Mouse (Mus musculus): ENCODE data around the gene Gale. TPM values are rescaled to one million over a fixed set of nuclear protein-coding genes. Genes with fewer than 3 reads are reported as not detected.

Gene Gale
- polyA plus RNA-seq, 1 experiment from 2014 or later, result 166 TPM

DNA sequence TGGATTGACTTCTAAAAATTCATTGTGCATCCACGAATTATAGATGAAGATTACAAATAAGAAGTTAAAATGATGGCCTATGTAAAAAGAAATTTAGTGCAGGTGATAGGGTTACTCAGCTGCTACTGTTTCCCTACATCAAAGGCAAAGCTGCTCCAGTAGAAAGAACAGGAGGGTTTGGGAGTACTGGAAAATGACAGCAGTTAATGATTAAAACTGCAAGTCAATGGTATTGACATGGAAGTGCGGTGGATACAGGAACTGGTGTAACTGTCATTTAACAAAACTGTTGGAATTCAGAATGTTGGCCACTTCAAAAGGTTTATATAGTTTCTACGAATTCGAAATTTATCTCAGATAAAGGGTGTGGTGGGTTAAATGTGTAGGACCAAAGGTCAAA is 31.6 kb downstream of the Gale start:
- no peak overlapping the region for H3K27ac ChIP-seq (replicated peaks)
- no peaks in the 10 kb centered on the region for H3K36me3 ChIP-seq (ENCODE audit: control insufficient read depth, insufficient read depth, low read length)
- ATAC-seq (ENCODE audit: low FRiP score, low TSS enrichment) (no peak), DNase-seq (ENCODE audit: low spot score) (no peak)
- H3K9ac ChIP-seq (ENCODE audit: low read length), result no peak overlapping the region
- H3K9me3 ChIP-seq (ENCODE audit: control insufficient read depth, low read length), result no peaks in the 10 kb centered on the region
- TF ChIP-seq EP300 (optimal IDR thresholded peaks at IDR 0.05), result no peak
- no peak for TF ChIP-seq CTCF (IDR thresholded peaks at IDR 0.05; ENCODE audit: low read depth)
- no peaks in the 10 kb centered on the region for H3K4me1 ChIP-seq (replicated peaks; ENCODE audit: control insufficient read depth, insufficient read depth)
- WGBS, result 80% methylated on average over 4 of the region's 4 CpGs
- no peak overlapping the region for H3K4me2 ChIP-seq (replicated peaks; ENCODE audit: low read depth)
- no peak overlapping the region for H3K4me3 ChIP-seq (ENCODE audit: low read depth, low read length)
- no peaks in the 10 kb centered on the region for H3K27me3 ChIP-seq (ENCODE audit: control insufficient read depth, insufficient read depth, low read length)

DNA sequence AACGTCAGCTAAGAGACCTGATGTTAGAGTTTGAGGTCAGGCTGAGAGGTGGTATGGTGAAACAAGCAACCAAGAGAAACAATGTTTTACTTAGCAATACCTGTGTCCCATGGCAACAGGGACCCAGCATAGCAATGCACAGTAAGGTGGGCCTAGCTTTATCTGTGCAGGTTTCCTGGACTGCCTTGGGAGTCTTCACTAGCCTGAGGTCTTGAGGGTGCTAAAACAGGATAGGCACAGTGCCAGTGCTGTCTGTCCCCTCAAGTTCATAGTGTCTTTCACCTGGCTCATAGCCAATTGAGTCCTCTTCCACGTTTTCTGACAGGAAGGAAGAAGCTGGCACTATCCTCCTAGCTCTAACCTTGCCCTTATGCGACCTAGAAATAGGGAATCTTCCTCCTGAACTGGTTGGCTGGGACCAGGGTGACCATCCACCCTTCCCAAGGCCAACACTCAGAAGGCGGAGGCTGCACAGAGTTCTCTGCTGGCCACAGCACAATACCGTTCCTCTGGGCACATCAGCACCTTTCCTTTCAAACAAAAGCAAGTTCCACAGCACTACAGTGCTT is 40.7 kb downstream of the Gale start:
- H3K4me1 ChIP-seq (replicated peaks; ENCODE audit: control insufficient read depth, insufficient read depth), result no peaks in the 10 kb centered on the region
- H3K27ac ChIP-seq (replicated peaks), result no peak overlapping the region
- no peaks in the 10 kb centered on the region for H3K9me3 ChIP-seq (ENCODE audit: control insufficient read depth, low read length)
- WGBS, result 80% methylated on average over 5 of the region's 5 CpGs
- H3K9ac ChIP-seq (ENCODE audit: low read length), result no peak overlapping the region
- H3K4me3 ChIP-seq (ENCODE audit: low read depth, low read length), result no peak overlapping the region
- DNase-seq (ENCODE audit: low spot score) (no peak), ATAC-seq (ENCODE audit: low FRiP score, low TSS enrichment) (no peak)
- H3K4me2 ChIP-seq (replicated peaks; ENCODE audit: low read depth), result no peak overlapping the region
- TF ChIP-seq EP300 (optimal IDR thresholded peaks at IDR 0.05) (no peak), CTCF (IDR thresholded peaks at IDR 0.05; ENCODE audit: low read depth) (no peak)
- H3K27me3 ChIP-seq (ENCODE audit: control insufficient read depth, insufficient read depth, low read length), result no peaks in the 10 kb centered on the region
- peaks cover 46% of the 10 kb centered on the region for H3K36me3 ChIP-seq (ENCODE audit: control insufficient read depth, insufficient read depth, low read length)

DNA sequence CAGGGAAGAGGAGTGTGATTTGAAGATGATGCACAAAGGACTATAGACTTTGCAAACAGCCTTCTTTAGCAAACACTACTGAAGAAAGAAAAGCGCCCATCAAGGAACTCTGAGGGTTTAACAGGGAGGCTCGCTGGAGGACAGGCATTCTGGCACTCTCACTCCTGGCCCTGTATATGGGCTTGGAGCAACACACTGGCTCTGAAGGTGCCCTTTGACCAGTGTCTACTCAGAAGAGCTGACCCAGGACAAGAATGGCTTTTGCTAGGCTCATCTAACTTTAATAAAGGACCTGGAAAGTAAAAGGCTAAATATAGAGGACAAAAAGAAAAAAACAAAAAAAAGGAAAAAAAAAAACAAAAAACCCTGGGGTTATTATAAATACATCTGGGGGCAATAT is 41.4 kb downstream of the Gale start:
- Histone ChIP-seq H3K4me2 (replicated peaks; ENCODE audit: low read depth) (no peak overlapping the region), H3K36me3 (ENCODE audit: control insufficient read depth, insufficient read depth, low read length) (peaks cover 48% of the 10 kb centered on the region), H3K4me1 (replicated peaks; ENCODE audit: control insufficient read depth, insufficient read depth) (no peaks in the 10 kb centered on the region), H3K9me3 (ENCODE audit: control insufficient read depth, low read length) (no peaks in the 10 kb centered on the region), H3K4me3 (ENCODE audit: low read depth, low read length) (no peak overlapping the region), H3K27me3 (ENCODE audit: control insufficient read depth, insufficient read depth, low read length) (no peaks in the 10 kb centered on the region), H3K9ac (ENCODE audit: low read length) (no peak overlapping the region), H3K27ac (replicated peaks) (no peak overlapping the region)
- 84% methylated on average over 2 of the region's 2 CpGs for WGBS
- no peak for DNase-seq (ENCODE audit: low spot score)
- no peak for TF ChIP-seq CTCF (IDR thresholded peaks at IDR 0.05; ENCODE audit: low read depth)
- TF ChIP-seq EP300 (optimal IDR thresholded peaks at IDR 0.05), result no peak
- ATAC-seq (ENCODE audit: low FRiP score, low TSS enrichment), result no peak

GRCm38 (mm10) chr4:136006821-136007220 is 43.3 kb downstream of the Gale start:
- no peak for ATAC-seq (ENCODE audit: low FRiP score, low TSS enrichment)
- H3K9ac ChIP-seq (ENCODE audit: low read length), result no peak overlapping the region
- no peak for DNase-seq (ENCODE audit: low spot score)

DNA sequence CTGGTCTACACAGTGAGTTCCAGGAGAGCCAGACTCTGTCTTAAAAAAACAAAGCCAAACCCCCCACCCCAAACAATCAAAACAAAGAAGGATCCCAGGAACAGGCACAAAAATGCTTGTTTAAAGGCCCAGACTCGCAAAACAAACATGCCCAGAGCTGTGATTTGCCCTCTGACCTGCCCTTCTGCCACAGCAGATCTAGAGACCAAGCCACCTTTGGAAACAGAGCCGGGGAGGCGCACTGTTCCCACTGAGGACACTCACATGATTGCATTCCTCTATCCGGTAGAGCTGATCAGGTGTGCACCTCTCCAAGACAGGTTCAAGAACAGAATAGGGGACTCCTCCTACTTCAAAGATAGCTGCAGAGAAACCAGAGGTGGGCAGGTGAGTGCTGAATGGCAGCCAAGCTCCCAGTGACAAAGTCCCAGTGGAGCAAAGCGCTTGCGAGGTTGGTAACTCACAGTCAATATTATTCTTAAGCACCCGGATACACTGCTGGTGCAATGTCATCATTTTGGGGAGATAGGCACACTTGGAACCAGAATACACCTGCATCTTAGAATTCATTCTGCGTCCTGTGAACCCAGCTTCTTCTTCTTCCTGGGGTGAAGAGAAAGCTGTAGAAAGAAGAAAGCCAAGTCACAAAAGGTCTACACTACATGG is 45.4 kb downstream of the Gale start:
- Histone ChIP-seq H3K4me2 (replicated peaks; ENCODE audit: low read depth) (no peak overlapping the region), H3K9ac (ENCODE audit: low read length) (no peak overlapping the region), H3K27ac (replicated peaks) (no peak overlapping the region), H3K36me3 (ENCODE audit: control insufficient read depth, insufficient read depth, low read length) (peaks cover 54% of the 10 kb centered on the region), H3K4me1 (replicated peaks; ENCODE audit: control insufficient read depth, insufficient read depth) (no peaks in the 10 kb centered on the region), H3K4me3 (ENCODE audit: low read depth, low read length) (no peak overlapping the region), H3K27me3 (ENCODE audit: control insufficient read depth, insufficient read depth, low read length) (no peaks in the 10 kb centered on the region), H3K9me3 (ENCODE audit: control insufficient read depth, low read length) (no peaks in the 10 kb centered on the region)
- WGBS, result 80% methylated on average over 8 of the region's 8 CpGs
- TF ChIP-seq CTCF (IDR thresholded peaks at IDR 0.05; ENCODE audit: low read depth) (no peak), EP300 (optimal IDR thresholded peaks at IDR 0.05) (no peak)
- no peak for ATAC-seq (ENCODE audit: low FRiP score, low TSS enrichment)
- no peak for DNase-seq (ENCODE audit: low spot score)

More at GRCm38 (mm10) chr4:136006821-136007220, 43.3 kb downstream of the Gale start:
- TF ChIP-seq CTCF (IDR thresholded peaks at IDR 0.05; ENCODE audit: low read depth), result no peak
- TF ChIP-seq EP300 (optimal IDR thresholded peaks at IDR 0.05), result no peak
- Histone ChIP-seq H3K4me2 (replicated peaks; ENCODE audit: low read depth) (no peak overlapping the region), H3K4me3 (ENCODE audit: low read depth, low read length) (no peak overlapping the region), H3K4me1 (replicated peaks; ENCODE audit: control insufficient read depth, insufficient read depth) (no peaks in the 10 kb centered on the region), H3K27ac (replicated peaks) (no peak overlapping the region), H3K9me3 (ENCODE audit: control insufficient read depth, low read length) (no peaks in the 10 kb centered on the region), H3K36me3 (ENCODE audit: control insufficient read depth, insufficient read depth, low read length) (peaks cover 63% of the 10 kb centered on the region), H3K27me3 (ENCODE audit: control insufficient read depth, insufficient read depth, low read length) (no peaks in the 10 kb centered on the region)
- WGBS, result 83% methylated on average over 3 of the region's 3 CpGs

GRCm38 (mm10) chr4:136010586-136010985 is 47.1 kb downstream of the Gale start:
- H3K27me3 ChIP-seq (ENCODE audit: control insufficient read depth, insufficient read depth, low read length), result no peaks in the 10 kb centered on the region
- no peaks in the 10 kb centered on the region for H3K9me3 ChIP-seq (ENCODE audit: control insufficient read depth, low read length)
- DNase-seq (ENCODE audit: low spot score), result no peak
- no peaks in the 10 kb centered on the region for H3K4me1 ChIP-seq (replicated peaks; ENCODE audit: control insufficient read depth, insufficient read depth)
- H3K4me3 ChIP-seq (ENCODE audit: low read depth, low read length), result no peak overlapping the region
- no peak for ATAC-seq (ENCODE audit: low FRiP score, low TSS enrichment)
- peaks cover 40% of the 10 kb centered on the region for H3K36me3 ChIP-seq (ENCODE audit: control insufficient read depth, insufficient read depth, low read length)
- no peak overlapping the region for H3K27ac ChIP-seq (replicated peaks)
- no peak overlapping the region for H3K4me2 ChIP-seq (replicated peaks; ENCODE audit: low read depth)
- 88% methylated on average over 4 of the region's 4 CpGs for WGBS
- H3K9ac ChIP-seq (ENCODE audit: low read length), result no peak overlapping the region
- TF ChIP-seq CTCF (IDR thresholded peaks at IDR 0.05; ENCODE audit: low read depth) (peak; percentile 23; the same call in 1 of the 2 replicates), EP300 (optimal IDR thresholded peaks at IDR 0.05) (no peak)
